Mouse (Mus musculus): ENCODE data around the gene Tspoap1. TPM values are rescaled to one million over a fixed set of nuclear protein-coding genes. Genes with fewer than 3 reads are reported as not detected.

Gene Tspoap1
- polyA plus RNA-seq, 1 experiment from 2014 or later: 5.6 TPM

GRCm38 (mm10) chr11:87751031-87751430, 9.3 kb upstream of the Tspoap1 start:
- Histone ChIP-seq H3K27ac (ENCODE audit: low read length) (no peak overlapping the region), H3K27me3 (ENCODE audit: insufficient read depth, low read length) (no peaks in the 10 kb centered on the region), H3K36me3 (ENCODE audit: insufficient read depth, low read length) (no peaks in the 10 kb centered on the region), H3K9me3 (ENCODE audit: low read length) (no peaks in the 10 kb centered on the region), H3K4me1 (ENCODE audit: insufficient read depth, low read length) (peaks cover 12% of the 10 kb centered on the region), H3K9ac (replicated peaks; ENCODE audit: low read length) (no peak overlapping the region), H3K4me2 (replicated peaks; ENCODE audit: low read depth, low read length) (no peak overlapping the region), H3K4me3 (ENCODE audit: low read length) (no peak overlapping the region)
- no peak for ATAC-seq (ENCODE audit: low FRiP score, low TSS enrichment)
- 85% methylated on average over 8 of the region's 8 CpGs for WGBS

DNA sequence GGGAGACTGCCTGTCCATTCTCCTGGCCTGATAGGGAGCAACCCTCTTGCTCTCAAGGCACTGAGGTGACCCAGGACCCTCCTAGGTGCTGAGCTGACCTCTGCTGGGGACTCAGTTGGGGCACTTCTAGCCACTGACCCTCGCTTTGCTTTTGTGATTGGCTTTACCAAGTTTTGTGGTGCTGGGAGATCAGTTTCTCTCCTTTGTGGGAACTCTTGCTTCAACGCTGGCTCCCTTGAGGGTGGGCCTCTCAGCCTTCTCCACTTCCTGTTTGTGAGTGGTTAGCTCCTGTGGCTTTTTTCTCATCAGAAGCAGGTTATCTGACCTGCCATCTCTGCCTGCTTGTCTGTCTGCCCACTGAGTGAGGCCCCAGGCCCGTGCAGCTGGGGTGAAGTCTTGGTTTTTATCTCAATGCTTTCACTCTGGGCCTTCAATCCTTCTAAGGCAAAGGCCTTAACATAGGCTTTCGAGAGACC, 8.8 kb upstream of the Tspoap1 start:
- ATAC-seq (ENCODE audit: low FRiP score, low TSS enrichment): no peak
- Histone ChIP-seq H3K9ac (replicated peaks; ENCODE audit: low read length) (no peak overlapping the region), H3K27me3 (ENCODE audit: insufficient read depth, low read length) (no peaks in the 10 kb centered on the region), H3K4me3 (ENCODE audit: low read length) (no peak overlapping the region), H3K4me1 (ENCODE audit: insufficient read depth, low read length) (peaks cover 12% of the 10 kb centered on the region), H3K27ac (ENCODE audit: low read length) (no peak overlapping the region), H3K36me3 (ENCODE audit: insufficient read depth, low read length) (no peaks in the 10 kb centered on the region), H3K4me2 (replicated peaks; ENCODE audit: low read depth, low read length) (no peak overlapping the region), H3K9me3 (ENCODE audit: low read length) (no peaks in the 10 kb centered on the region)
- 69% methylated on average over 4 of the region's 4 CpGs for WGBS

GRCm38 (mm10) chr11:87752307-87752706, 8.0 kb upstream of the Tspoap1 start:
- no peak overlapping the region for H3K4me2 ChIP-seq (replicated peaks; ENCODE audit: low read depth, low read length)
- H3K4me3 ChIP-seq (ENCODE audit: low read length): no peak overlapping the region
- no peaks in the 10 kb centered on the region for H3K36me3 ChIP-seq (ENCODE audit: insufficient read depth, low read length)
- peaks cover 12% of the 10 kb centered on the region for H3K4me1 ChIP-seq (ENCODE audit: insufficient read depth, low read length)
- H3K27ac ChIP-seq (ENCODE audit: low read length): no peak overlapping the region
- no peaks in the 10 kb centered on the region for H3K9me3 ChIP-seq (ENCODE audit: low read length)
- no peak for ATAC-seq (ENCODE audit: low FRiP score, low TSS enrichment)
- H3K27me3 ChIP-seq (ENCODE audit: insufficient read depth, low read length): no peaks in the 10 kb centered on the region
- H3K9ac ChIP-seq (replicated peaks; ENCODE audit: low read length): no peak overlapping the region
- WGBS: 86% methylated on average over 1 of the region's 1 CpGs

GRCm38 (mm10) chr11:87753255-87753654, 7.1 kb upstream of the Tspoap1 start:
- Histone ChIP-seq H3K36me3 (ENCODE audit: insufficient read depth, low read length) (no peaks in the 10 kb centered on the region), H3K27me3 (ENCODE audit: insufficient read depth, low read length) (no peaks in the 10 kb centered on the region), H3K27ac (ENCODE audit: low read length) (no peak overlapping the region), H3K9me3 (ENCODE audit: low read length) (no peaks in the 10 kb centered on the region), H3K9ac (replicated peaks; ENCODE audit: low read length) (no peak overlapping the region), H3K4me1 (ENCODE audit: insufficient read depth, low read length) (peaks cover 12% of the 10 kb centered on the region), H3K4me3 (ENCODE audit: low read length) (no peak overlapping the region), H3K4me2 (replicated peaks; ENCODE audit: low read depth, low read length) (no peak overlapping the region)
- 80% methylated on average over 8 of the region's 8 CpGs for WGBS
- ATAC-seq (ENCODE audit: low FRiP score, low TSS enrichment): no peak

DNA sequence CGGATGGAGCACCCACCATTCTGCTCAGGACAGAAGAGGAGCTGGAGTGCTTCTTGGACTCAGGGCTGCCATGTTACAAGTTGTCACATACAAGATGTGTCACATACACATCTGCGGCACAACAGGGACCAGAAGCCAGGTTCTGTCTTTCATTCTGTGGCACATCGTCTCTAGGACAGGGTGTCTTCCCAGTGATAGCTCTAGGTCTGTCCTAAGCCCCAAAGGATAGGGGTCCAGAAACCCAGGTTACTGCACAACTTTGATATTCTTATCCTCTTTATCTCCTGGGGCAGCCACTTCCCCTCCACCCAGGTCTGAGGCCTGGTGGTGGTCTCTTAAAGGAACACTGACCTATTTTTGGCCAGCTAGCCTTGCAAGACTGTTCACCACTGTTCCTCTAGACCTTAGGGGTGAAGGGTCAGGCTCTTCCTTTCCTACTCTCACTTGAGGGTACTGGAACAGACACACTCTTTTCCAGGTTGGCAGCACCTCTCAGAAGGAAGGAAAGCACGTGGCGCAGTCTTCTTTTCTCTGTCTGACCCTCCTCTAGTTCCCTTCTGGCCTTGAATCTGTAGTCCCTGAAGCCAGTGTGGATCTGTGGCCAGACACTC, 6.3 kb upstream of the Tspoap1 start:
- no peak overlapping the region for H3K9ac ChIP-seq (replicated peaks; ENCODE audit: low read length)
- no peak for ATAC-seq (ENCODE audit: low FRiP score, low TSS enrichment)
- no peak overlapping the region for H3K27ac ChIP-seq (ENCODE audit: low read length)
- WGBS: 77% methylated on average over 5 of the region's 5 CpGs
- H3K4me1 ChIP-seq (ENCODE audit: insufficient read depth, low read length): peaks cover 9% of the 10 kb centered on the region
- H3K4me2 ChIP-seq (replicated peaks; ENCODE audit: low read depth, low read length): no peak overlapping the region
- H3K9me3 ChIP-seq (ENCODE audit: low read length): no peaks in the 10 kb centered on the region
- H3K27me3 ChIP-seq (ENCODE audit: insufficient read depth, low read length): no peaks in the 10 kb centered on the region
- no peaks in the 10 kb centered on the region for H3K36me3 ChIP-seq (ENCODE audit: insufficient read depth, low read length)
- H3K4me3 ChIP-seq (ENCODE audit: low read length): no peak overlapping the region

- H3K9me3 ChIP-seq (ENCODE audit: low read length): no peaks in the 10 kb centered on the region
- H3K4me3 ChIP-seq (ENCODE audit: low read length): no peak overlapping the region
- no peak overlapping the region for H3K9ac ChIP-seq (replicated peaks; ENCODE audit: low read length)
- H3K27ac ChIP-seq (ENCODE audit: low read length): no peak overlapping the region
- H3K4me1 ChIP-seq (ENCODE audit: insufficient read depth, low read length): peaks cover 3% of the 10 kb centered on the region; the same call in 1 of the 2 replicates
- no peak overlapping the region for H3K4me2 ChIP-seq (replicated peaks; ENCODE audit: low read depth, low read length)
- no peak for ATAC-seq (ENCODE audit: low FRiP score, low TSS enrichment)
- WGBS: 72% methylated on average over 5 of the region's 5 CpGs
- H3K27me3 ChIP-seq (ENCODE audit: insufficient read depth, low read length): peaks cover 2% of the 10 kb centered on the region; the same call in 1 of the 2 replicates
- H3K36me3 ChIP-seq (ENCODE audit: insufficient read depth, low read length): no peaks in the 10 kb centered on the region
Observed at GRCm38 (mm10) chr11:87754603-87755002, 5.7 kb upstream of the Tspoap1 start.

DNA sequence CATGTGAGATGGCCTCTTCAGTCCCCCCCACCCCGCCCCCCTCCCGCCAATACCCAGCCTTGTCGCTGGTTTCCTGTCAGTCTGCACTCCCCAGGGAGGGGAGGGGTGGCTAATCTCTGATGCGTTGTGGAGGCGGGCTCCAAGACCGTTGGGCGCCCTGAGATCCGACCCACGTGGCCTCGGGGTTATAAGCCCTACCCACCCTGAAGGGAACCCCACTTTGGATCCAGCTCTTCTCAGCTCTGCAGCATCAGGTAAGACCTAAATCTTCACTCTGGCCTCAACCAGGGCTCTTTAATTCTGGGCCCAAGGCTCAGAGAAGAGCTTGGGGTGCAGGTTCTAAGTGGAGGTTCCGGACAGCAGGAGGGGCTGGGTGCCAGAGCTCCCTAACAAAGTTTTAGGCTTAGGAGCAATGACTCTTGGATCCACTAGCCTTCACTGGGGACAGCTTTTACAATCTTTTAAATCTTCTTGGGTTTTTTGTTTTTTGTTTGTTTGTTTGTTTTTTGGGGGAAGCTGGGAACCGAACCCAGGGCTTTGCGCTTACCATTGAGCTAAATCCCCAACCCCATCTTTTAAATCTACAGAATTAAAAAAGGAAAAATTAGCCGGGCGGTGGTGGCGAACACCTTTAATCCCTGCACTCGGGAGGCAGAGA, 4.9 kb upstream of the Tspoap1 start:
- Histone ChIP-seq H3K9me3 (ENCODE audit: low read length) (no peaks in the 10 kb centered on the region), H3K9ac (replicated peaks; ENCODE audit: low read length) (no peak overlapping the region), H3K4me1 (ENCODE audit: insufficient read depth, low read length) (no peaks in the 10 kb centered on the region), H3K4me2 (replicated peaks; ENCODE audit: low read depth, low read length) (no peak overlapping the region), H3K36me3 (ENCODE audit: insufficient read depth, low read length) (no peaks in the 10 kb centered on the region), H3K27me3 (ENCODE audit: insufficient read depth, low read length) (peaks cover 11% of the 10 kb centered on the region), H3K4me3 (ENCODE audit: low read length) (no peak overlapping the region), H3K27ac (ENCODE audit: low read length) (no peak overlapping the region)
- no peak for ATAC-seq (ENCODE audit: low FRiP score, low TSS enrichment)
- 76% methylated on average over 17 of the region's 17 CpGs for WGBS

DNA sequence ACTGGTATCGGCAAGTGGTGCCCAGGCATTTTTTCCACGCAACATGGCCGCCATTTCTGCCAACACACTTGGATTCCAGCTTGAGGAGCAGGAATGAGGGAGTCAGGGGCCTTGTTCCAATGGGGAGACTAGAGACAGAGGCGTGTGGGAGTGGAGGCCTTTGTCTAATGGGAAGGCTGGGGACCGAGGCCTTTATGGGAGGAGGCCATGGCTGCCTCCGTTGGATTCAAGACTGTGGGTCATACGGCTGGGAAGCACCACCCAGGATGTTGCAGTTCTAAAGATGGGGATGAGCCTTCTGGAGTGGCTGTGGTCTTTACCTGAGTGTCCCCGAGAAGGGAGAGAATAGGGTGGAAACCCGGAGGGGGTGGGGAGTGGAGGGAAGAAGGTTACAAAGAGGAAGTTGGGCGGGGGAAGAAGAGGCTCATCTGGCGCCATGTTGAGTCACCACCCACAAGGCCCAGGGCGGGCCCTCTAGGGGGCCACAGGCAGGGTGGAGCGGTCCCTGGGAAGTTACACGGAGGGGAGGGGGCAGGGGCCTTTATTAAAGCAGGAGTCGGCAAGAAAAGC, 4.0 kb upstream of the Tspoap1 start:
- 79% methylated on average over 15 of the region's 15 CpGs for WGBS
- no peaks in the 10 kb centered on the region for H3K4me1 ChIP-seq (ENCODE audit: insufficient read depth, low read length)
- no peak overlapping the region for H3K9ac ChIP-seq (replicated peaks; ENCODE audit: low read length)
- no peak overlapping the region for H3K27ac ChIP-seq (ENCODE audit: low read length)
- H3K4me2 ChIP-seq (replicated peaks; ENCODE audit: low read depth, low read length): no peak overlapping the region
- H3K4me3 ChIP-seq (ENCODE audit: low read length): no peak overlapping the region
- H3K36me3 ChIP-seq (ENCODE audit: insufficient read depth, low read length): no peaks in the 10 kb centered on the region
- H3K9me3 ChIP-seq (ENCODE audit: low read length): no peaks in the 10 kb centered on the region
- H3K27me3 ChIP-seq (ENCODE audit: insufficient read depth, low read length): peaks cover 20% of the 10 kb centered on the region
- ATAC-seq (ENCODE audit: low FRiP score, low TSS enrichment): no peak

DNA sequence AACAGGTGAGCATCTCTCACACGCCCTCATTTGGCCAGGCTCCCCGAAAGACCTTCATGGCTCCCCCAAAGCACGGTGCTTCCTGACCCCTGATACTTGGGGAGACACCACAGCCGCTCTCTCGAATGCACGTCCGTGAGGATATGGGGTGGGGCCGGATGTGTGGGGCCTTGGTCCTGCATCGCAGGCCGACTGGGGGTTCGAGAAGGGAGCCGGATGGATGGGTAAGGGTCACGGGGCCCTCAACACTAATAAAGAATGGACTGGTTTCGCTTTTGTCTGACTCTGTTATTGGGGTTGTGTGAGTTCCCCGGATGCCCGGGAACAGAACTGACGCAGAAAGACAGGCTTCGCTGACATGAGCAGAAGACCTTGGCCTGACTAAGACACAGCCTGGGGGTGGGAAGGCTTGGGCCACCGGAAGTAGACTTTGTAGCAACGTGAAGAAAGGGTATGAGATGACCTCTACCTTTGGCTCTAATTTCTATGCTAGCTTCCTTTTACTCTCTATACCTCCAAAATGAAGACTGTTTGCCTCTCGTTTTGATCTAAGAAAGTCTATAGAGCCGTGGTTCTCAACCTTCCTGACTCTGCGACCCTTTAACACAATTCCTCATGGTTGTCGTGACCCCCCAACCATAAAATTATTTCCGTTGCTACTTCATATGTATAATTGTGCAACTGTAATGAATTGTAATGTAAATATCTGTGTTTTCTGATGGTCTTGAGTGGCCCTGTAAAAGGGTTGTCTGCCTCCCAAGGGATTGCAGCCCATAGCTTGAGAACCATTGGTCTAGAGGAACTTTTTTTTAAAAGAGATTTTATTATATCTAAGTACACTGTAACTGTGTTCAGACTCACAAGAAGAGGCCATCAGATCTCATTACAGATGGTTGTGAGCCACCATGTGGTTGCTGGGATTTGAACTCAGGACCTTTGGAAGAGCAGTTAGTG, 3.1 kb upstream of the Tspoap1 start:
- H3K27ac ChIP-seq (ENCODE audit: low read length): no peak overlapping the region
- 0 out of 2 replicates have a peak, but pooled peaks have one; percentile 10 for ATAC-seq (ENCODE audit: low FRiP score, low TSS enrichment)
- H3K9ac ChIP-seq (replicated peaks; ENCODE audit: low read length): no peak overlapping the region
- 85% methylated on average over 25 of the region's 25 CpGs for WGBS
- H3K36me3 ChIP-seq (ENCODE audit: insufficient read depth, low read length): no peaks in the 10 kb centered on the region
- no peak overlapping the region for H3K4me2 ChIP-seq (replicated peaks; ENCODE audit: low read depth, low read length)
- no peaks in the 10 kb centered on the region for H3K4me1 ChIP-seq (ENCODE audit: insufficient read depth, low read length)
- H3K4me3 ChIP-seq (ENCODE audit: low read length): no peak overlapping the region
- no peaks in the 10 kb centered on the region for H3K9me3 ChIP-seq (ENCODE audit: low read length)
- peaks cover 29% of the 10 kb centered on the region for H3K27me3 ChIP-seq (ENCODE audit: insufficient read depth, low read length)
